22 mouse cellular contexts compared by ENCODE assay signal in genomic region chr13:111296029-111296428, GRCm38 (mm10). TPM values are rescaled to one million over a fixed set of nuclear protein-coding genes. Genes with fewer than 3 reads are reported as not detected.
A peak's percentile ranks its signal among the peaks of the same experiment; 100 is the strongest.
DNase-seq lines count a peak whose midpoint lies in the region; ATAC-seq and TF ChIP-seq lines count a peak whose summit lies in the region.
"Had no signal": no experiment of that assay in that cellular context is flagged by ENCODE, and none has a peak within 500 bp of the region (broad histone marks: within the 10 kb centered on the region; RNA-seq: fewer than 3 reads in every experiment).

No protein-coding gene starts in this region.

- H3K9me3 ChIP-seq in lung, embryonic 15.5 days = no peaks in the 10 kb centered on the region
- no peaks in the 10 kb centered on the region for H3K9me3 ChIP-seq in lung, postnatal 0 days (ENCODE audit: low read length)
- H3K9me3 ChIP-seq in heart, embryonic 10.5 days = no peaks in the 10 kb centered on the region
- H3K9me3 ChIP-seq in heart, postnatal 0 days (replicated peaks; ENCODE audit: control insufficient read depth, low read length) = no peaks in the 10 kb centered on the region
- H3K9me3 ChIP-seq in stomach, postnatal 0 days (ENCODE audit: control insufficient read depth, low read length) = no peaks in the 10 kb centered on the region
- H3K9me3 ChIP-seq: hindbrain, embryonic 15.5 days had no signal

- 37% methylated on average over 5 of the region's 5 CpGs for WGBS in lung, embryonic 15.5 days
- 47% methylated on average over 5 of the region's 5 CpGs for WGBS in lung, postnatal 0 days
- WGBS in heart, embryonic 10.5 days = 14% methylated on average over 5 of the region's 5 CpGs
- WGBS in heart, postnatal 0 days = 3% methylated on average over 5 of the region's 5 CpGs
- 37% methylated on average over 5 of the region's 5 CpGs for WGBS in stomach, postnatal 0 days

- H3K9ac ChIP-seq in lung, embryonic 15.5 days = no peak overlapping the region
- no peak overlapping the region for H3K9ac ChIP-seq in lung, postnatal 0 days (replicated peaks; ENCODE audit: low read depth)
- no peak overlapping the region for H3K9ac ChIP-seq in heart, postnatal 0 days (replicated peaks; ENCODE audit: low read depth, low read length)
- H3K9ac ChIP-seq in stomach, postnatal 0 days (ENCODE audit: low read length) = no peak overlapping the region
- H3K9ac ChIP-seq: hindbrain, embryonic 15.5 days had no signal

- no peak for ATAC-seq in lung, embryonic 15.5 days (ENCODE audit: borderline replicate concordance, extremely low read depth, low FRiP score, low TSS enrichment)
- ATAC-seq in lung, postnatal 0 days = no peak
- ATAC-seq in heart, postnatal 0 days (ENCODE audit: insufficient read depth, low read depth) = peak; percentile 73
- no peak for ATAC-seq in stomach, postnatal 0 days (ENCODE audit: low FRiP score, low TSS enrichment)
- ATAC-seq: forebrain, embryonic 14.5 days had no signal

- H3K27me3 ChIP-seq in lung, embryonic 15.5 days = no peaks in the 10 kb centered on the region
- no peaks in the 10 kb centered on the region for H3K27me3 ChIP-seq in lung, postnatal 0 days (replicated peaks; ENCODE audit: insufficient read depth, low read length)
- H3K27me3 ChIP-seq in heart, embryonic 10.5 days (ENCODE audit: insufficient read depth, poor library complexity, severe bottlenecking) = no peaks in the 10 kb centered on the region
- no peaks in the 10 kb centered on the region for H3K27me3 ChIP-seq in heart, postnatal 0 days (ENCODE audit: control insufficient read depth, insufficient read depth, low read length)
- no peaks in the 10 kb centered on the region for H3K27me3 ChIP-seq in stomach, postnatal 0 days (ENCODE audit: control insufficient read depth, insufficient read depth, low read length)
- H3K27me3 ChIP-seq: hindbrain, embryonic 15.5 days had no signal

- H3K4me1 ChIP-seq in lung, embryonic 15.5 days = peaks cover 16% of the 10 kb centered on the region
- peaks cover 6% of the 10 kb centered on the region; the same call in 1 of the 2 replicates for H3K4me1 ChIP-seq in lung, postnatal 0 days (ENCODE audit: insufficient read depth, low read depth, low read length)
- peaks cover 20% of the 10 kb centered on the region for H3K4me1 ChIP-seq in heart, embryonic 10.5 days
- H3K4me1 ChIP-seq in heart, postnatal 0 days (ENCODE audit: control insufficient read depth, insufficient read depth) = peaks cover 28% of the 10 kb centered on the region
- no peaks in the 10 kb centered on the region for H3K4me1 ChIP-seq in stomach, postnatal 0 days (replicated peaks; ENCODE audit: control insufficient read depth, insufficient read depth)

- no peaks in the 10 kb centered on the region for H3K36me3 ChIP-seq in lung, embryonic 15.5 days
- no peaks in the 10 kb centered on the region for H3K36me3 ChIP-seq in lung, postnatal 0 days (ENCODE audit: insufficient read depth, low read length)
- no peaks in the 10 kb centered on the region for H3K36me3 ChIP-seq in heart, embryonic 10.5 days
- no peaks in the 10 kb centered on the region for H3K36me3 ChIP-seq in heart, postnatal 0 days (replicated peaks; ENCODE audit: control insufficient read depth, insufficient read depth, low read length)
- H3K36me3 ChIP-seq in stomach, postnatal 0 days (ENCODE audit: control insufficient read depth, insufficient read depth, low read length) = no peaks in the 10 kb centered on the region
- H3K36me3 ChIP-seq: hindbrain, embryonic 15.5 days had no signal

- TF ChIP-seq CTCF in lung, postnatal 0 days (IDR thresholded peaks at IDR 0.05) = no peak
- no peak for TF ChIP-seq CTCF in heart, postnatal 0 days (IDR thresholded peaks at IDR 0.05; ENCODE audit: low read depth)
- no peak for TF ChIP-seq CTCF in stomach, postnatal 0 days (IDR thresholded peaks at IDR 0.05; ENCODE audit: low read depth)

- no peak overlapping the region for H3K4me3 ChIP-seq in lung, embryonic 15.5 days
- H3K4me3 ChIP-seq in lung, postnatal 0 days (ENCODE audit: low read depth, low read length) = no peak overlapping the region
- H3K4me3 ChIP-seq in heart, embryonic 10.5 days = no peak overlapping the region
- no peak overlapping the region for H3K4me3 ChIP-seq in heart, postnatal 0 days (ENCODE audit: low read depth, low read length)
- H3K4me3 ChIP-seq in stomach, postnatal 0 days (ENCODE audit: low read depth, low read length) = no peak overlapping the region
- H3K4me3 ChIP-seq: erythroblast, embryonic 14.5 days; hindbrain, embryonic 15.5 days; layer of hippocampus, adult 2 months had no signal

- peak overlapping the region; percentile 21; the same call in 1 of the 2 replicates for H3K27ac ChIP-seq in lung, embryonic 15.5 days
- H3K27ac ChIP-seq in lung, postnatal 0 days (ENCODE audit: low read length) = no peak overlapping the region
- peak overlapping the region; percentile 52; the same call in 1 of the 2 replicates for H3K27ac ChIP-seq in heart, embryonic 10.5 days
- peak overlapping the region; percentile 62 for H3K27ac ChIP-seq in heart, postnatal 0 days (ENCODE audit: low read depth)
- no peak overlapping the region for H3K27ac ChIP-seq in stomach, postnatal 0 days (replicated peaks)
- H3K27ac ChIP-seq: hindbrain, embryonic 15.5 days; layer of hippocampus, adult 2 months had no signal

- DNase-seq in lung, postnatal 0 days (ENCODE audit: low spot score) = no peak
- DNase-seq in heart, embryonic 10.5 days (ENCODE audit: low spot score) = peak; percentile 79
- DNase-seq in heart, postnatal 0 days (ENCODE audit: low spot score) = peak; percentile 64
- DNase-seq in stomach, postnatal 0 days (ENCODE audit: low spot score) = peak; percentile 22
- DNase-seq in adrenal gland, postnatal 10 days = no peak
- no peak for DNase-seq in cerebellum, adult 11-12 months
- DNase-seq: cerebellum, adult 9-10 months; embryo, embryonic 11 days; kidney, adult 18-20 months; kidney, postnatal 10 days; liver; lung, adult 2 months; midbrain, embryonic 14.5 days had no signal

- TF ChIP-seq EP300 in lung, postnatal 0 days (IDR thresholded peaks at IDR 0.05) = no peak
- TF ChIP-seq EP300 in heart, postnatal 0 days (IDR thresholded peaks at IDR 0.05; ENCODE audit: low read depth) = peak; percentile 73
- no peak for TF ChIP-seq EP300 in stomach, postnatal 0 days (optimal IDR thresholded peaks at IDR 0.05)

- H3K4me2 ChIP-seq in lung, embryonic 15.5 days = no peak overlapping the region
- H3K4me2 ChIP-seq in lung, postnatal 0 days (replicated peaks; ENCODE audit: low read depth, low read length) = no peak overlapping the region
- no peak overlapping the region for H3K4me2 ChIP-seq in heart, postnatal 0 days (ENCODE audit: low read depth, low read length)
- no peak overlapping the region for H3K4me2 ChIP-seq in stomach, postnatal 0 days (replicated peaks; ENCODE audit: low read depth)
- H3K4me2 ChIP-seq: hindbrain, embryonic 15.5 days had no signal

RNA-seq across cellular contexts. Expression of gene Actbl2, which starts 41.2 kb away (rescaled TPM):
- polyA plus RNA-seq in lung, embryonic 15.5 days (2015; fragmentation: Nextera tagmentation; extraction: Ambion mirVana) = not detected in 2 replicates
- polyA plus RNA-seq in lung, postnatal 0 days (2015; fragmentation: Nextera tagmentation; extraction: Ambion mirVana) = not detected in 2 replicates
- polyA plus RNA-seq in heart, embryonic 10.5 days (2016; fragmentation: Nextera tagmentation; extraction: Ambion mirVana) = not detected in 2 replicates
- total RNA-seq in heart, postnatal 0 days (2014; rRNA removed; ENCODE audit: low replicate concordance) = not detected in 2 replicates
- not detected in 2 replicates for polyA plus RNA-seq in heart, postnatal 0 days (2015; fragmentation: Nextera tagmentation; extraction: Ambion mirVana)
- not detected in 2 replicates for polyA plus RNA-seq in stomach, postnatal 0 days (2015; fragmentation: Nextera tagmentation; extraction: Ambion mirVana)
- total RNA-seq in adrenal gland, postnatal 10 days (2021) = not detected
- total RNA-seq: ES-E14; layer of hippocampus, adult 2 months; megakaryocyte progenitor cell, adult 5-6 weeks; neutrophil, adult 5-6 weeks had no signal
- polyA plus RNA-seq: erythroblast, embryonic 14.5 days; forebrain, embryonic 14.5 days; hindbrain, embryonic 15.5 days; lung, adult 2 months; midbrain, embryonic 14.5 days; thymus, postnatal 0 days had no signal

Comparison
In these comparisons a context has a peak if more than half of its experiments do, and no peak if none do; other contexts are left out.
1. H3K27ac ChIP-seq: peak in lung, embryonic 15.5 days (single experiment), heart, embryonic 10.5 days (single experiment) and heart, postnatal 0 days (single experiment); none in lung, postnatal 0 days (single experiment) and stomach, postnatal 0 days (single experiment).
2. DNase-seq: peak in heart, embryonic 10.5 days (single experiment), heart, postnatal 0 days (single experiment) and stomach, postnatal 0 days (single experiment); none in lung, postnatal 0 days (single experiment), adrenal gland, postnatal 10 days (single experiment) and cerebellum, adult 11-12 months (single experiment).